Mouse (Mus musculus) cerebellum, postnatal 4 days (tissue): ENCODE results near the gene Sorbs2.

ENCODE experiments used
- DNase-seq, 2 experiments: peaks; one replicate each; pipeline ENCODE4 v3.0.0; 2022; ENCODE audit warnings: low spot score in 2 of 2, mixed read lengths in 1 of 2

The Sorbs2 gene

GRCm38 (mm10) chr8:45579714-45580543, 72.3 kb downstream of the Sorbs2 start:
- no peak for DNase-seq

- no peak for DNase-seq
Observed at GRCm38 (mm10) chr8:45580544-45580866, 72.9 kb downstream of the Sorbs2 start.

GRCm38 (mm10) chr8:45583856-45584255, 76.3 kb downstream of the Sorbs2 start:
- DNase-seq: no peak

GRCm38 (mm10) chr8:45584390-45585052, 76.9 kb downstream of the Sorbs2 start:
- DNase-seq: no peak

GRCm38 (mm10) chr8:45585158-45585557, 77.6 kb downstream of the Sorbs2 start:
- DNase-seq: no peak

GRCm38 (mm10) chr8:45587011-45587410, 79.4 kb downstream of the Sorbs2 start:
- DNase-seq: no peak

GRCm38 (mm10) chr8:45591888-45592287, 84.3 kb downstream of the Sorbs2 start:
- no peak for DNase-seq

- no peak for DNase-seq
Observed at GRCm38 (mm10) chr8:45593711-45594110, 86.1 kb downstream of the Sorbs2 start.

GRCm38 (mm10) chr8:45595983-45596382, 88.4 kb downstream of the Sorbs2 start:
- DNase-seq: no peak

GRCm38 (mm10) chr8:45596591-45596990, 89.0 kb downstream of the Sorbs2 start:
- no peak for DNase-seq

- no peak for DNase-seq
Observed at GRCm38 (mm10) chr8:45597631-45598420, 90.2 kb downstream of the Sorbs2 start.

- no peak for DNase-seq
Observed at GRCm38 (mm10) chr8:45598883-45599282, 91.3 kb downstream of the Sorbs2 start.

- no peak for DNase-seq
Observed at GRCm38 (mm10) chr8:45602019-45602418, 94.4 kb downstream of the Sorbs2 start.

- DNase-seq: no peak
Observed at GRCm38 (mm10) chr8:45605419-45605818, 97.8 kb downstream of the Sorbs2 start.

- no peak for DNase-seq
Observed at GRCm38 (mm10) chr8:45607012-45607411, 99.4 kb downstream of the Sorbs2 start.

GRCm38 (mm10) chr8:45608413-45608812, 100.8 kb downstream of the Sorbs2 start:
- no peak for DNase-seq

GRCm38 (mm10) chr8:45610426-45611215, 103.0 kb downstream of the Sorbs2 start:
- DNase-seq: no peak

- DNase-seq: no peak
Observed at GRCm38 (mm10) chr8:45611320-45611719, 103.7 kb downstream of the Sorbs2 start.

- DNase-seq: no peak
Observed at GRCm38 (mm10) chr8:45614610-45615009, 107.0 kb downstream of the Sorbs2 start.

GRCm38 (mm10) chr8:45615050-45615449, 107.5 kb downstream of the Sorbs2 start:
- no peak for DNase-seq

- no peak for DNase-seq
Observed at GRCm38 (mm10) chr8:45615551-45615950, 108.0 kb downstream of the Sorbs2 start.
